Mouse (Mus musculus): ENCODE measurements at regions not wholly inside any gene's neighbourhood (a gene's known extent, or its start where the extent isn't known, plus 50 kb on each side); places are given as distances from the start of the nearest gene placed in this dataset.

DNA sequence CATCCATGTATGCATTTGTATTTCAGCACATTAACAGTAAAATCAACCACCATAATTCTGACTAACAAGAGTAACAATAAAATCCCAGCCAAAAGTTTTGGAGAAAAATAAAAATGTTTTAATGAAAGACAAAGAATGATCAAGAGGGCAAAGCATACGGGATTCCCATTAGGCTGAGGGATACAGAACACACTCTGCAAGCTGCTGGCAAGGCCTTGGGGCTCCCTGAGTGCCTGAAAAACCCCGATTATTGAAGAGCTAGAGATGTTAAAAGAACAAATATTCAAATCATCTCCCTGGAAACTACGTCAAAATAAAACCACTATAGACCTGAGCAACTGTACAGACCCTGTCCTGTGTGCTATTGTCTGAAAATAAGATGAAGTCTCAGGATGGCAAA is 433.5 kb upstream of the B3galt2 start:
- no peak for TF ChIP-seq CTCF (IDR thresholded peaks at IDR 0.05; ENCODE audit: low read depth)
- TF ChIP-seq EP300 (IDR thresholded peaks at IDR 0.05; ENCODE audit: low read depth), result no peak

Data from liver, postnatal 0 days (tissue).